Comparison of ENCODE assay signal across 8 mouse cellular contexts in genomic region chr19:44246341-44246911, GRCm38 (mm10). TPM values are rescaled to one million over a fixed set of nuclear protein-coding genes. Genes with fewer than 3 reads are reported as not detected.
A peak's percentile ranks its signal among the peaks of the same experiment; 100 is the strongest.
DNase-seq lines count a peak whose midpoint lies in the region; ATAC-seq and TF ChIP-seq lines count a peak whose summit lies in the region.

No protein-coding gene starts in this region.

- intact Hi-C loops in left cerebral cortex, postnatal 14 days (cut with DNase I), result loop anchor here (5.0 kb wide), 1 partner anchor 171 kb away; no protein-coding TSS in a partner anchor

- peak overlapping the region; percentile 27 for H3K4me2 ChIP-seq in heart, postnatal 0 days (ENCODE audit: low read depth, low read length)
- H3K4me2 ChIP-seq in lung, postnatal 0 days (replicated peaks; ENCODE audit: low read depth, low read length), result peak overlapping the region; percentile 64

- H3K27ac ChIP-seq in heart, postnatal 0 days (ENCODE audit: low read depth), result no peak overlapping the region
- H3K27ac ChIP-seq in lung, postnatal 0 days (ENCODE audit: low read length), result peak overlapping the region; percentile 66

- no peak overlapping the region for H3K9ac ChIP-seq in heart, postnatal 0 days (replicated peaks; ENCODE audit: low read depth, low read length)
- no peak overlapping the region for H3K9ac ChIP-seq in lung, postnatal 0 days (replicated peaks; ENCODE audit: low read depth)

- WGBS in heart, postnatal 0 days, result 31% methylated on average over 11 of the region's 11 CpGs
- WGBS in lung, postnatal 0 days, result 31% methylated on average over 11 of the region's 11 CpGs

- TF ChIP-seq CTCF in G1E (IDR thresholded peaks at IDR 0.05; ENCODE audit: low read depth, low read length), result no peak
- no peak for TF ChIP-seq CTCF in heart, postnatal 0 days (IDR thresholded peaks at IDR 0.05; ENCODE audit: low read depth)
- no peak for TF ChIP-seq CTCF in lung, postnatal 0 days (IDR thresholded peaks at IDR 0.05)

- no peaks in the 10 kb centered on the region for H3K9me3 ChIP-seq in G1E (replicated peaks)
- no peaks in the 10 kb centered on the region for H3K9me3 ChIP-seq in heart, postnatal 0 days (replicated peaks; ENCODE audit: control insufficient read depth, low read length)
- no peaks in the 10 kb centered on the region for H3K9me3 ChIP-seq in lung, postnatal 0 days (ENCODE audit: low read length)

- H3K4me1 ChIP-seq in G1E (ENCODE audit: insufficient read depth, low read depth, low read length), result peaks cover 53% of the 10 kb centered on the region
- H3K4me1 ChIP-seq in heart, postnatal 0 days (ENCODE audit: control insufficient read depth, insufficient read depth), result peaks cover 23% of the 10 kb centered on the region; the same call in 1 of the 2 replicates
- H3K4me1 ChIP-seq in lung, postnatal 0 days (ENCODE audit: insufficient read depth, low read depth, low read length), result peaks cover 10% of the 10 kb centered on the region; the same call in 1 of the 2 replicates

- peaks cover 5% of the 10 kb centered on the region; the same call in 1 of the 2 replicates for H3K27me3 ChIP-seq in G1E (ENCODE audit: insufficient read depth, low read length)
- no peaks in the 10 kb centered on the region for H3K27me3 ChIP-seq in heart, postnatal 0 days (ENCODE audit: control insufficient read depth, insufficient read depth, low read length)
- no peaks in the 10 kb centered on the region for H3K27me3 ChIP-seq in lung, postnatal 0 days (replicated peaks; ENCODE audit: insufficient read depth, low read length)

- ATAC-seq in G1E (ENCODE audit: extremely low read depth, insufficient number of reproducible peaks, low FRiP score, poor library complexity, severe bottlenecking), result no peak
- ATAC-seq in heart, postnatal 0 days (ENCODE audit: insufficient read depth, low read depth), result no peak
- no peak for ATAC-seq in lung, postnatal 0 days

- TF ChIP-seq EP300 in heart, postnatal 0 days (IDR thresholded peaks at IDR 0.05; ENCODE audit: low read depth), result no peak
- TF ChIP-seq EP300 in lung, postnatal 0 days (IDR thresholded peaks at IDR 0.05), result no peak; the same call in 1 of the 2 replicates

- no peaks in the 10 kb centered on the region for H3K36me3 ChIP-seq in G1E (replicated peaks)
- H3K36me3 ChIP-seq in heart, postnatal 0 days (replicated peaks; ENCODE audit: control insufficient read depth, insufficient read depth, low read length), result no peaks in the 10 kb centered on the region
- H3K36me3 ChIP-seq in lung, postnatal 0 days (ENCODE audit: insufficient read depth, low read length), result no peaks in the 10 kb centered on the region

- H3K4me3 ChIP-seq in G1E (ENCODE audit: low read depth, low read length), result peak overlapping the region; percentile 55; the same call in 1 of the 2 replicates
- H3K4me3 ChIP-seq in heart, postnatal 0 days (ENCODE audit: low read depth, low read length), result peak overlapping the region; percentile 10; the same call in 1 of the 2 replicates
- H3K4me3 ChIP-seq in lung, postnatal 0 days (ENCODE audit: low read depth, low read length), result peak overlapping the region; percentile 1; the same call in 1 of the 2 replicates

- DNase-seq in cerebellum, postnatal 10 days, result peak; percentile 30 to 34
- DNase-seq in cerebellum, postnatal 25 days, result no peak
- no peak for DNase-seq in G1E (ENCODE audit: low spot score)
- no peak for DNase-seq in heart, postnatal 0 days (ENCODE audit: low spot score)
- DNase-seq in lung, postnatal 0 days (ENCODE audit: low spot score), result peak; percentile 64
- DNase-seq in kidney, adult 8-10 months, result no peak
- no peak for DNase-seq in left cerebral cortex, postnatal 14 days (ENCODE audit: low spot score in 2 of 2)
- DNase-seq in urinary bladder, postnatal 36 days (ENCODE audit: low spot score in 2 of 2), result no peak

RNA-seq across cellular contexts. Expression of gene Scd3, which starts 43.4 kb away (rescaled TPM):
- 0.87 and 3.8 TPM in 2 replicates for total RNA-seq in G1E (2014; fragmentation: Nextera tagmentation)
- total RNA-seq in G1E (2017), result 0.12 and 0.27 TPM in 2 replicates
- polyA plus RNA-seq in G1E (2012), result 0.11 TPM in 1 of 2 replicates, not detected in the other
- total RNA-seq in heart, postnatal 0 days (2014; rRNA removed; ENCODE audit: low replicate concordance), result not detected in 2 replicates
- 0.14 TPM in 1 of 2 replicates, not detected in the other for polyA plus RNA-seq in heart, postnatal 0 days (2015; fragmentation: Nextera tagmentation; extraction: Ambion mirVana)
- polyA plus RNA-seq in lung, postnatal 0 days (2015; fragmentation: Nextera tagmentation; extraction: Ambion mirVana), result 0.50 and 0.60 TPM in 2 replicates
- 1 to 10 TPM; 1.5 to 1.6 TPM for total RNA-seq in left cerebral cortex, postnatal 14 days (2021)

RNA-seq across cellular contexts. Expression of gene Scd2, which starts 47.0 kb away (rescaled TPM):
- 710 and 771 TPM in 2 replicates for total RNA-seq in G1E (2014; fragmentation: Nextera tagmentation)
- 537 and 649 TPM in 2 replicates for total RNA-seq in G1E (2017)
- polyA plus RNA-seq in G1E (2012), result 63.8 and 97.6 TPM in 2 replicates
- 307 and 374 TPM in 2 replicates for total RNA-seq in heart, postnatal 0 days (2014; rRNA removed; ENCODE audit: low replicate concordance)
- 47.5 and 61.2 TPM in 2 replicates for polyA plus RNA-seq in heart, postnatal 0 days (2015; fragmentation: Nextera tagmentation; extraction: Ambion mirVana)
- polyA plus RNA-seq in lung, postnatal 0 days (2015; fragmentation: Nextera tagmentation; extraction: Ambion mirVana), result 99.3 and 118 TPM in 2 replicates
- 100 to 1,000 TPM; 555 to 608 TPM for total RNA-seq in left cerebral cortex, postnatal 14 days (2021)

RNA-seq across cellular contexts. Expression of gene Pkd2l1, which starts 54.2 kb away (rescaled TPM):
- not detected in 2 replicates for total RNA-seq in G1E (2014; fragmentation: Nextera tagmentation)
- not detected in 2 replicates for total RNA-seq in G1E (2017)
- polyA plus RNA-seq in G1E (2012), result not detected in 2 replicates
- not detected in 2 replicates for total RNA-seq in heart, postnatal 0 days (2014; rRNA removed; ENCODE audit: low replicate concordance)
- polyA plus RNA-seq in heart, postnatal 0 days (2015; fragmentation: Nextera tagmentation; extraction: Ambion mirVana), result not detected in 2 replicates
- 0.04 and 0.05 TPM in 2 replicates for polyA plus RNA-seq in lung, postnatal 0 days (2015; fragmentation: Nextera tagmentation; extraction: Ambion mirVana)
- total RNA-seq in left cerebral cortex, postnatal 14 days (2021), result under 1 TPM in 1 of 2 experiments, not detected in 1; 0.11 TPM

Comparison
In these comparisons a context has a peak if more than half of its experiments do, and no peak if none do; other contexts are left out.
1. DNase-seq: peak in cerebellum, postnatal 10 days (2 of 2) and lung, postnatal 0 days (single experiment); none in cerebellum, postnatal 25 days (0 of 2), G1E (single experiment), heart, postnatal 0 days (single experiment), kidney, adult 8-10 months (0 of 2), left cerebral cortex, postnatal 14 days (0 of 2) and urinary bladder, postnatal 36 days (0 of 2).
2. H3K4me3 ChIP-seq: peak in every context shown above with its lines; median percentile 55 in G1E; 10 in heart, postnatal 0 days; 1 in lung, postnatal 0 days.